Mouse (Mus musculus) MEL (cell line): ENCODE measurements around the gene Get4. TPM values are rescaled to one million over a fixed set of nuclear protein-coding genes. Genes with fewer than 3 reads are reported as not detected.
A peak's percentile ranks its signal among the peaks of the same experiment; 100 is the strongest.

Source experiments
- DNase-seq: peaks from one replicate; pipeline ENCODE4 v3.0.0; 2011; ENCODE audit warnings: low read depth, low spot score
- H3K27ac ChIP-seq: 2 replicates; pipeline ENCODE4 v1.5.1; 2012; ENCODE audit warnings: low read depth, mild to moderate bottlenecking, control low read depth, low read length, moderate library complexity; ENCODE audit not compliant: control insufficient read depth
- H3K27me3 ChIP-seq, 2 experiments: fragments of 150-350 bp in 1 of 2; sonication (generic) in 1 of 2; 2 replicates each; pipeline ENCODE4 v1.6.1; 2012; ENCODE audit warnings: low read length in 2 of 2, mild to moderate bottlenecking in 2 of 2, improper control_type of control experiment in 1 of 2, moderate library complexity in 1 of 2; ENCODE audit not compliant: insufficient read depth in 2 of 2, control insufficient read depth in 1 of 2
- H3K36me3 ChIP-seq, 2 experiments: 2 replicates each; pipeline ENCODE4 v1.6.1; 2012 to 2014; ENCODE audit warnings: low read length in 2 of 2, improper control_type of control experiment in 1 of 2, inconsistent platforms in 1 of 2, mild to moderate bottlenecking in 1 of 2; ENCODE audit not compliant: insufficient read depth in 2 of 2, control insufficient read depth in 1 of 2
- H3K4me1 ChIP-seq, 2 experiments: fragments of 150-350 bp in 1 of 2; sonication (generic) in 1 of 2; 2 replicates each; pipeline ENCODE4 v1.6.1; 2012; ENCODE audit warnings: low read length in 2 of 2, improper control_type of control experiment in 1 of 2, mild to moderate bottlenecking in 1 of 2; ENCODE audit not compliant: insufficient read depth in 2 of 2, control insufficient read depth in 1 of 2
- H3K4me3 ChIP-seq, 2 experiments: fragments of 150-350 bp in 1 of 2; sonication (generic) in 1 of 2; 2 replicates each; pipeline ENCODE4 v1.5.1; 2012; ENCODE audit warnings: low read depth in 2 of 2, low read length in 2 of 2, mild to moderate bottlenecking in 2 of 2, moderate library complexity in 2 of 2, control low read depth in 1 of 2, improper control_type of control experiment in 1 of 2; ENCODE audit not compliant: control insufficient read depth in 1 of 2, insufficient read depth in 1 of 2
- H3K79me2 ChIP-seq: 2 replicates; pipeline ENCODE4 v1.6.1; 2012; ENCODE audit warnings: mild to moderate bottlenecking, low read length, moderate library complexity; ENCODE audit not compliant: control insufficient read depth, poor library complexity, insufficient read depth
- H3K9ac ChIP-seq: 2 replicates; pipeline ENCODE4 v1.6.1; 2012; ENCODE audit warnings: low read depth, mild to moderate bottlenecking, control low read depth, low read length, moderate library complexity; ENCODE audit not compliant: control insufficient read depth, poor library complexity, severe bottlenecking
- H3K9me3 ChIP-seq: fragments of 150-350 bp; sonication (generic); replicated peaks from 2 replicates; pipeline ENCODE4 v1.6.1; 2012; ENCODE audit warnings: mild to moderate bottlenecking, low read length, improper control_type of control experiment, moderate library complexity; ENCODE audit not compliant: insufficient read depth
- CHD2 ChIP-seq: IDR thresholded peaks from 2 replicates; pipeline ENCODE4 v1.6.1; 2011; ENCODE audit warnings: low read length, improper control_type of control experiment
- E2F4 ChIP-seq: IDR thresholded peaks from 2 replicates; pipeline ENCODE4 v1.6.1; 2011; ENCODE audit warnings: low read depth, low read length, improper control_type of control experiment, borderline replicate concordance
- ELF1 ChIP-seq: IDR thresholded peaks from 2 replicates; pipeline ENCODE4 v1.6.1; 2014; ENCODE audit warnings: low read depth, mild to moderate bottlenecking, inconsistent platforms, low read length, improper control_type of control experiment, moderate library complexity
- EP300 ChIP-seq, 2 experiments: IDR thresholded peaks; 2 replicates each; pipeline ENCODE4 v1.6.1; 2011; ENCODE audit warnings: improper control_type of control experiment in 2 of 2, low read length in 2 of 2, low read depth in 1 of 2, mild to moderate bottlenecking in 1 of 2
- ETS1 ChIP-seq: IDR thresholded peaks from 2 replicates; pipeline ENCODE4 v1.6.1; 2012; ENCODE audit warnings: low read depth, mild to moderate bottlenecking, inconsistent platforms, low read length, improper control_type of control experiment, moderate library complexity
- GABPA ChIP-seq: IDR thresholded peaks from 2 replicates; pipeline ENCODE4 v1.6.1; 2012; ENCODE audit warnings: low read depth, mild to moderate bottlenecking, inconsistent platforms, low read length, improper control_type of control experiment, moderate library complexity
- GATA1 ChIP-seq: IDR thresholded peaks from 2 replicates; pipeline ENCODE4 v1.6.1; 2011; ENCODE audit warnings: low read depth, low read length, improper control_type of control experiment
- MEF2A ChIP-seq: IDR thresholded peaks from 2 replicates; pipeline ENCODE4 v1.6.1; 2014; ENCODE audit warnings: low read depth, mild to moderate bottlenecking, inconsistent platforms, low read length, improper control_type of control experiment; ENCODE audit not compliant: poor library complexity, insufficient replicate concordance, severe bottlenecking; ENCODE audit errors: extremely low read depth
- MXI1 ChIP-seq: IDR thresholded peaks from 2 replicates; pipeline ENCODE4 v1.6.1; 2011; ENCODE audit warnings: mild to moderate bottlenecking, low read depth, low read length, improper control_type of control experiment
- MYB ChIP-seq: IDR thresholded peaks from 2 replicates; pipeline ENCODE4 v1.6.1; 2011; ENCODE audit warnings: mild to moderate bottlenecking, low read depth, low read length, improper control_type of control experiment
- MYC ChIP-seq: IDR thresholded peaks from 2 replicates; pipeline ENCODE4 v1.6.1; 2011; ENCODE audit warnings: low read depth, mild to moderate bottlenecking, low read length, improper control_type of control experiment, moderate library complexity
- POLR2AphosphoS2 ChIP-seq: IDR thresholded peaks from 2 replicates; pipeline ENCODE4 v1.6.1; 2011; ENCODE audit warnings: low read length, improper control_type of control experiment
- RAD21 ChIP-seq: IDR thresholded peaks from 2 replicates; pipeline ENCODE4 v1.6.1; 2011; ENCODE audit warnings: mild to moderate bottlenecking, low read depth, low read length, improper control_type of control experiment
- TCF12 ChIP-seq: IDR thresholded peaks from 2 replicates; pipeline ENCODE4 v1.6.1; 2014; ENCODE audit warnings: low read depth, mild to moderate bottlenecking, inconsistent platforms, low read length, improper control_type of control experiment, moderate library complexity
- USF1 ChIP-seq: IDR thresholded peaks from 2 replicates; pipeline ENCODE4 v1.6.1; 2014; ENCODE audit warnings: low read depth, mild to moderate bottlenecking, inconsistent platforms, low read length, improper control_type of control experiment, moderate library complexity
- USF2 ChIP-seq, 2 experiments: IDR thresholded peaks; 2 replicates each; pipeline ENCODE4 v1.6.1; 2011 to 2012; ENCODE audit warnings: improper control_type of control experiment in 2 of 2, low read length in 2 of 2, borderline replicate concordance in 1 of 2, inconsistent platforms in 1 of 2, low read depth in 1 of 2, mild to moderate bottlenecking in 1 of 2; ENCODE audit not compliant: insufficient read depth in 1 of 2
- ZC3H11A ChIP-seq: IDR thresholded peaks from 2 replicates; pipeline ENCODE4 v1.6.1; 2012; ENCODE audit warnings: low read depth, mild to moderate bottlenecking, inconsistent platforms, low read length, improper control_type of control experiment
- ZKSCAN1 ChIP-seq: IDR thresholded peaks from 2 replicates; pipeline ENCODE4 v1.6.1; 2012; ENCODE audit warnings: low read depth, mild to moderate bottlenecking, inconsistent platforms, low read length, improper control_type of control experiment, moderate library complexity
- ZNF384 ChIP-seq: IDR thresholded peaks from 2 replicates; pipeline ENCODE4 v1.6.1; 2012; ENCODE audit warnings: low read depth, mild to moderate bottlenecking, inconsistent platforms, low read length, improper control_type of control experiment
- polyA plus RNA-seq, 2 experiments: library from polyadenylated mRNA; stranded (reverse) in 1 of 2; unstranded in 1 of 2; fragments of >175 nt in 1 of 2; fragments of >200 nt in 1 of 2; gene quantifications; 2 replicates each; pipeline versions ENCODE4 v1.2.1 to v1.2.4; 2012; ENCODE audit warnings: low replicate concordance in 2 of 2, low read depth in 1 of 2; ENCODE audit not compliant: insufficient read length in 2 of 2, insufficient read depth in 1 of 2, missing spikeins in 1 of 2
- total RNA-seq: library from RNA; depleted of rRNA; stranded (reverse); fragments of 300-350 nt; gene quantifications from 2 replicates; pipeline ENCODE4 v1.2.3, GENCODE M21; 2012

The Get4 gene
- total and polyA plus RNA-seq, 3 experiments: 117 to 180 TPM; not detected in 1

DNA sequence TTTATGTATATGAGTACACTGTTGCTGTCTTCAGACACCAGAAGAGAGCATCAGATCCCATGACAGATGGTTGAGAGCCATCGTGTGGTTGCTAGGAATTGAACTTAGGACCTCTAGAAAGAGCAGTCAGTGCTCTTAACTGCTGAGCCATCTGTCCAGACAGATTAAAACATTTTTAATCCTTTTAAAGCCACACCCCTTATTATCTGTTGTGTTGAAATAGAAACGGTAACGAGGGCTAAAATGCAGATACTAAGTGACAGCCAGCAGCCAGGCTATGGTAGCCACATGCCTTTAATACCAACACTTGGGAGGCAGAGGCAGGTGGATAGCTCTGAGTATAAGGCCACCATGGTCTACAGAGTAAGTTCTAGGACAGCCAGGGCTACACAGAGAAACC, 20.0 kb upstream of the Get4 start:
- Histone ChIP-seq H3K36me3 (peaks cover 2 to 13% of the 10 kb centered on the region in 2 experiments; a peak in 3 of 4 replicates), H3K27me3 (no peaks in the 10 kb centered on the region), H3K27ac (no peak overlapping the region), H3K9ac (no peak overlapping the region), H3K4me3 (no peak overlapping the region), H3K9me3 (no peaks in the 10 kb centered on the region), H3K4me1 (no peaks in the 10 kb centered on the region), H3K79me2 (no peaks in the 10 kb centered on the region)
- no peak for DNase-seq
- TF ChIP-seq EP300 (IDR thresholded peaks at IDR 0.05; ENCODE audit: low read depth in 1 of 2, low read length in 2 of 2) (peak in 1 of 2 experiments; percentile 35; a peak in 1 of 4 replicates), GABPA (no peak), POLR2AphosphoS2 (no peak), USF1 (no peak), ETS1 (no peak), TCF12 (0 out of 2 replicates have a peak, but pooled peaks have one; percentile 28), MXI1 (peak; percentile 36; the same call in 1 of the 2 replicates), GATA1 (0 out of 2 replicates have a peak, but pooled peaks have one; percentile 8)

DNA sequence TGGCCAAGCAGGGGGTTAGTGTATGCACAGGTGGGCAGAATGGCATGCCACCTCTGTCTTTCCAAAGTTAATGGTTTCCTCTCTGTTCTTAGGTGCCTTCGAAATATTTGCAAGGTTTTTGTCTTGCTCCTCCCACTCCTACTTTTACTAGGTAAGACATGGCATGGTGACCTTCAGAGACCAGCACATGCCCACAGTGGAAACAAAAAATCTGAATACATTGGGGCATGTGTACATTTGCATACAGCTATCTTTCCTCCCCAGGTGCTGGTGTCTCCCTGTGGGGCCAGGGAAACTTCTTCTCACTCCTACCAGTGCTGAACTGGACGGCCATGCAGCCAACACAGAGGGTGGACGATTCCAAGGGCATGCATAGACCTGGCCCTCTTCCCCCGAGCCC, 17.7 kb upstream of the Get4 start:
- Histone ChIP-seq H3K4me1 (no peaks in the 10 kb centered on the region), H3K79me2 (no peaks in the 10 kb centered on the region), H3K27ac (no peak overlapping the region), H3K36me3 (peaks cover 2 to 27% of the 10 kb centered on the region in 2 experiments; a peak in 3 of 4 replicates), H3K9ac (no peak overlapping the region), H3K27me3 (no peaks in the 10 kb centered on the region), H3K9me3 (no peaks in the 10 kb centered on the region), H3K4me3 (no peak overlapping the region)
- TF ChIP-seq ZKSCAN1 (no peak), MYC (no peak), ELF1 (no peak), ZNF384 (no peak)
- DNase-seq: no peak

DNA sequence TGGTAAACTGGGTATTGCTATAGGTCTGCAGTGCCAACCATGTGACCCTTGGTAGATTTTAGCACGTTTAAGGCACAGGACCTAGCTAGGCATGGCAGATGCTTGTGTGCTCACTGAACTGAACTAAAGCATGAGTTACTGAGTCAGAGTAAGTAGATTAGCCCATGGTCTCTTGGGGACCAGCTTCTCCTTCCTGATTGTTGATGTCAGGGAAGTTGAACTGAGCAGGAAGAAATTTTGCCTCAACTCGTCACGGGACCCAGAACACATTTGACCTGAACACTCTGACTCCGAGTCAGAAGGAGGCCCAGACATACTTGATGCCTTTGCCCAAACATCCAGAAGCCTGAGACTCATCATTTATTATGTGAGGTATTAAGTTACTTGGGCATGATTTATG, 14.7 kb upstream of the Get4 start:
- no peaks in the 10 kb centered on the region for H3K79me2 ChIP-seq
- TF ChIP-seq USF2 (IDR thresholded peaks at IDR 0.05; ENCODE audit: borderline replicate concordance in 1 of 2, insufficient read depth in 1 of 2, low read depth in 1 of 2, low read length in 2 of 2): no peak
- TF ChIP-seq E2F4: no peak
- no peak for TF ChIP-seq MYB
- TF ChIP-seq CHD2: no peak
- no peak for TF ChIP-seq POLR2AphosphoS2
- no peak for TF ChIP-seq RAD21
- TF ChIP-seq MEF2A: no peak
- TF ChIP-seq EP300 (IDR thresholded peaks at IDR 0.05; ENCODE audit: low read depth in 1 of 2, low read length in 2 of 2): no peak
- no peak for TF ChIP-seq TCF12
- no peak for TF ChIP-seq MXI1
- TF ChIP-seq ZC3H11A: no peak
- H3K9ac ChIP-seq: no peak overlapping the region
- peaks cover 0 to 37% of the 10 kb centered on the region in 2 experiments; a peak in 2 of 4 replicates for H3K36me3 ChIP-seq
- H3K27ac ChIP-seq: no peak overlapping the region
- H3K27me3 ChIP-seq: no peaks in the 10 kb centered on the region
- no peaks in the 10 kb centered on the region for H3K9me3 ChIP-seq
- DNase-seq: no peak
- no peaks in the 10 kb centered on the region for H3K4me1 ChIP-seq
- H3K4me3 ChIP-seq: no peak overlapping the region
